Mouse (Mus musculus): ENCODE results near the gene Tfdp2.

DNA sequence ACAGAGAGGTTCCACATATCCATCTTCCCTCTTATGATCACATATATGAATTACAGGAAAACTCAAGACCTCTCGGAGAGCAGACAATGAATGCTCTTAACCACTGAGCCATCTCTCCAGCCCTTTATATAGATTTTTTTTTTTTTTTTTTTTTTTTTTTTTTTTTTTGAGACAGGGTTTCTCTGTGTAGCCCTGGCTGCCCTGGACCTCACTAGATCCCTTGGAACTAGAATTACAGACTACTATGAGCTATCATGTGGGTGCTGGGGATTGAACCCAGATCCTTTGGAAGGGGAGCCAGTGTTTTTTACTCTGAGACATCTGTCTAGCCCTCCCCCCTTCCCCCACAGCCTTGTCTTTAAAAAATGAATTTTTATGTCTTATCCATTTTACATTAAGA, 21.2 kb downstream of the Tfdp2 start:
- TF ChIP-seq GATA1 (IDR thresholded peaks at IDR 0.05; ENCODE audit: borderline replicate concordance, low read length), result no peak
- TF ChIP-seq FLI1 (IDR thresholded peaks at IDR 0.05; ENCODE audit: low read length), result no peak
